Mouse (Mus musculus) liver, embryonic 14.5 days (tissue): ENCODE data around the gene Dclk2. TPM values are rescaled to one million over a fixed set of nuclear protein-coding genes. Genes with fewer than 3 reads are reported as not detected.

Experiments
- ATAC-seq: fragments of 200-750 bp; cut with Nextera tagmentation; 2 replicates; pipeline ENCODE4 v1.8.0; 2017; ENCODE audit warnings: moderate number of reproducible peaks, mild to moderate bottlenecking, moderate library complexity; ENCODE audit not compliant: insufficient read depth
- DNase-seq, 3 experiments: peaks; one replicate each; pipeline ENCODE4 v3.0.0-alpha.2; 2012 to 2013; ENCODE audit warnings: low read depth in 3 of 3, low spot score in 3 of 3
- H3K27ac ChIP-seq: fragments of 300-500 bp; sonication (generic); 2 replicates; pipeline ENCODE4 v1.5.1; 2014; ENCODE audit warnings: moderate library complexity, mild to moderate bottlenecking, control low read depth, inconsistent platforms
- H3K27me3 ChIP-seq: fragments of 300-500 bp; sonication (generic); 2 replicates; pipeline ENCODE4 v1.6.1; 2014; ENCODE audit warnings: mild to moderate bottlenecking, low read length, moderate library complexity; ENCODE audit not compliant: control insufficient read depth, insufficient read depth
- H3K36me3 ChIP-seq: fragments of 300-500 bp; sonication (generic); replicated peaks from 2 replicates; pipeline ENCODE4 v1.6.1; 2014; ENCODE audit warnings: low read depth; ENCODE audit not compliant: control insufficient read depth, insufficient read depth
- H3K4me1 ChIP-seq, 2 experiments: fragments of 200-500 bp in 1 of 2; fragments of 300-500 bp in 1 of 2; sonication (generic) in 1 of 2; replicated peaks; 2 replicates each; pipeline ENCODE4 v1.6.1; 2012 to 2014; ENCODE audit warnings: antibody characterized with exemption in 1 of 2, inconsistent platforms in 1 of 2, low read length in 1 of 2; ENCODE audit not compliant: control insufficient read depth in 2 of 2, insufficient read depth in 2 of 2
- H3K4me2 ChIP-seq: fragments of 300-500 bp; sonication (generic); 2 replicates; pipeline ENCODE4 v1.6.1; 2014; ENCODE audit warnings: low read depth, mild to moderate bottlenecking, control low read depth, moderate library complexity
- H3K4me3 ChIP-seq, 2 experiments: fragments of 200-500 bp in 1 of 2; fragments of 300-500 bp in 1 of 2; sonication (generic) in 1 of 2; 2 replicates each; pipeline ENCODE4 v1.5.1; 2012 to 2014; ENCODE audit warnings: low read depth in 2 of 2, low read length in 2 of 2, mild to moderate bottlenecking in 2 of 2, control low read depth in 1 of 2, inconsistent platforms in 1 of 2, moderate library complexity in 1 of 2; ENCODE audit not compliant: insufficient read depth in 1 of 2
- H3K9ac ChIP-seq: fragments of 300-500 bp; sonication (generic); replicated peaks from 2 replicates; pipeline ENCODE4 v1.6.1; 2014; ENCODE audit warnings: mild to moderate bottlenecking, control low read depth, moderate library complexity
- H3K9me3 ChIP-seq: fragments of 300-500 bp; sonication (generic); 2 replicates; pipeline ENCODE4 v1.6.1; 2016; ENCODE audit warnings: low read length, mixed read lengths; ENCODE audit not compliant: control insufficient read depth
- CTCF ChIP-seq: IDR thresholded peaks from 2 replicates; pipeline ENCODE4 v1.5.1; 2016; ENCODE audit warnings: antibody characterized with exemption, low read depth, control low read depth
- EP300 ChIP-seq: IDR thresholded peaks from 2 replicates; pipeline ENCODE4 v1.6.1; 2016; ENCODE audit warnings: antibody characterized with exemption, low read depth
- WGBS: fragments of 180-500 bp; shearing (Covaris S2); extraction: QIAGEN DNeasy Blood & Tissue Kit; methylation state at CpG from one replicate; pipeline ENCODE4 v1.1.7; 2014; ENCODE audit not compliant: insufficient replicate concordance; 5-methylcytosine and 5-hydroxymethylcytosine counted together
- polyA plus RNA-seq, 2 experiments: library from polyadenylated mRNA; depleted of rRNA in 1 of 2; stranded (reverse) in 1 of 2; unstranded in 1 of 2; fragments of >200 nt; fragmentation: Nextera tagmentation in 1 of 2; extraction: Ambion mirVana in 1 of 2; gene quantifications; 2 replicates each; pipeline versions ENCODE4 v1.2.1 to v1.2.3; 2012 to 2014

Gene Dclk2
- polyA plus RNA-seq, 2 experiments, result 8.7 to 12.8 TPM

DNA sequence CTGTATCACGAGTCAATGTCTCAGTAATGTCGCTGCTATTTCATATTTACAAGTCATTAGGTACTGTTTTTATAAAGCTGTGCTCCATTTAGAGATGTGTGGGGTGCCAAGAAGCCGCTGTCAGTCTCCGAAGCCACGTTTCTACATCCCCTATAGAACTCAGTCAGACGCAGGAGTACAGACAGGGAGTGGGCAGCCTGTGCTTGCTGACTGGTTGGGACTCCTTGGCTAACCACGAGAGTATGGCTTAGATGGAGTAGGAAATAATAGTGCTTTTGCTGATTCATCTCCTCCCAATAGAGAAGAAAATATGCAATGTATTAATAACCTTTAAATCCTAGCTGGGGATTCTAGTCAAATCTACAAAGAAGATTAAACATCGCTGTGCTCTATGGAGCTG lies 119.8 kb downstream of the Dclk2 start:
- DNase-seq (no peak), ATAC-seq (no peak)
- Histone ChIP-seq H3K27me3 (no peaks in the 10 kb centered on the region), H3K9me3 (no peaks in the 10 kb centered on the region), H3K9ac (no peak overlapping the region), H3K4me2 (no peak overlapping the region), H3K27ac (0 out of 2 replicates have a peak overlapping the region, but pooled peaks have one; percentile 9), H3K4me3 (no peak overlapping the region), H3K4me1 (peaks cover 41 to 59% of the 10 kb centered on the region in 2 experiments), H3K36me3 (no peaks in the 10 kb centered on the region)
- 72% methylated on average over 8 of the region's 8 CpGs for WGBS
- TF ChIP-seq CTCF (no peak), EP300 (no peak)

GRCm38 (mm10) chr3:86799041-86799440 lies 121.6 kb downstream of the Dclk2 start:
- Histone ChIP-seq H3K9me3 (no peaks in the 10 kb centered on the region), H3K27ac (peak overlapping the region; percentile 82), H3K4me3 (peak overlapping the region; percentile 63 to 96), H3K36me3 (no peaks in the 10 kb centered on the region), H3K9ac (peak overlapping the region; percentile 76), H3K27me3 (no peaks in the 10 kb centered on the region), H3K4me1 (peaks cover 41 to 57% of the 10 kb centered on the region in 2 experiments), H3K4me2 (peak overlapping the region; percentile 61)
- WGBS, result 12% methylated on average over 9 of the region's 9 CpGs
- DNase-seq, result peak; percentile 92 to 93 (median 92)
- TF ChIP-seq CTCF, result peak; percentile 63
- TF ChIP-seq EP300, result peak; percentile 94
- peak; percentile 97 for ATAC-seq

GRCm38 (mm10) chr3:86797871-86798460 lies 122.7 kb downstream of the Dclk2 start:
- H3K4me1 ChIP-seq, result peaks cover 41 to 53% of the 10 kb centered on the region in 2 experiments
- peak overlapping the region; percentile 63 to 96 for H3K4me3 ChIP-seq
- TF ChIP-seq CTCF (no peak), EP300 (no peak)
- H3K4me2 ChIP-seq, result peak overlapping the region; percentile 61
- DNase-seq, result no peak
- H3K27ac ChIP-seq, result peak overlapping the region; percentile 68
- no peaks in the 10 kb centered on the region for H3K36me3 ChIP-seq
- 54% methylated on average over 13 of the region's 13 CpGs for WGBS
- no peak for ATAC-seq
- no peaks in the 10 kb centered on the region for H3K27me3 ChIP-seq
- H3K9me3 ChIP-seq, result no peaks in the 10 kb centered on the region
- H3K9ac ChIP-seq, result peak overlapping the region; percentile 76

GRCm38 (mm10) chr3:86796716-86797115 lies 123.9 kb downstream of the Dclk2 start:
- Histone ChIP-seq H3K36me3 (no peaks in the 10 kb centered on the region), H3K27ac (no peak overlapping the region), H3K27me3 (no peaks in the 10 kb centered on the region), H3K4me3 (peak overlapping the region; percentile 7 to 63; a peak in 1 of 4 replicates), H3K4me2 (peak overlapping the region; percentile 61), H3K9ac (peak overlapping the region; percentile 76; the same call in 1 of the 2 replicates), H3K4me1 (peaks cover 30 to 42% of the 10 kb centered on the region in 2 experiments), H3K9me3 (no peaks in the 10 kb centered on the region)
- TF ChIP-seq CTCF (peak; percentile 93), EP300 (no peak; the same call in 1 of the 2 replicates)
- ATAC-seq, result no peak
- 35% methylated on average over 6 of the region's 6 CpGs for WGBS
- DNase-seq, result no peak

DNA sequence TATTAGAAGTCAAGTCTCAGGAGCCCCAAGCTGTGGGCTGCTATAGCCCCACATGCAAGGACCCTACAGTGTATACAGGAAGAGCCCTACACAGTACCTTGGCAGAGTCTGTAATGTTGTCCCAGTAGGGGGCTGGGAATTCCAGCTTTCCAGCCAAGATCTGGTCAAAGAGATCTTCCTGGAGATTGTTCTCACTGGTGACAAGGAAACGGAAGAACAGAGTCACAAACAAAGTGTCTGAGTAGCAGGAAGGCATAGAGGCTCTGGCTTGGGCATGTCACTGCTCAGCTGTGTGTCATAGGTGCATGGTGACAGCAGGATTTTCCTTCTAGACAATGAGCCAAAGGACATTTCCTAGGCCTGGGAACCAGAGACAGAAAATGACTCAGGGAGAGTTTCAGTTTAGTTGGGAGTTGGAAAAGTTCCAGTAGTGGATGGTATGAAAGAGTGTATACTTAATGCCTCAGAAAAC lies 126.9 kb downstream of the Dclk2 start:
- DNase-seq, result no peak
- 57% methylated on average over 1 of the region's 1 CpGs for WGBS

More for the DNA sequence above, 126.9 kb downstream of the Dclk2 start:
- no peaks in the 10 kb centered on the region; the same call in 1 of the 2 replicates for H3K36me3 ChIP-seq
- no peak overlapping the region for H3K4me2 ChIP-seq
- TF ChIP-seq CTCF, result no peak
- TF ChIP-seq EP300, result no peak
- H3K4me3 ChIP-seq, result no peak overlapping the region
- H3K27ac ChIP-seq, result no peak overlapping the region
- peaks cover 6 to 19% of the 10 kb centered on the region in 2 experiments for H3K4me1 ChIP-seq
- no peak for ATAC-seq
- H3K9ac ChIP-seq, result no peak overlapping the region
- no peaks in the 10 kb centered on the region for H3K27me3 ChIP-seq
- no peaks in the 10 kb centered on the region for H3K9me3 ChIP-seq
